Mouse (Mus musculus) megakaryocyte progenitor cell, adult 5-6 weeks (primary cell): Measurements from ENCODE around the gene Ank3. TPM values are rescaled to one million over a fixed set of nuclear protein-coding genes. Genes with fewer than 3 reads are reported as not detected.

Experiments
- ATAC-seq: replicated peaks from 2 replicates; pipeline ENCODE4 v1.8.0; 2016; ENCODE audit warnings: mild to moderate bottlenecking, moderate TSS enrichment, inconsistent platforms; ENCODE audit not compliant: poor library complexity
- total RNA-seq, 2 experiments: library from RNA; stranded (forward) in 1 of 2; stranded (reverse) in 1 of 2; fragments of 157-497, 149-512 nt in 1 of 2; fragments of 200-1000 nt in 1 of 2; gene quantifications; 2 replicates each; pipeline versions ENCODE4 v1.2.3 to v1.2.4; 2015 to 2017

Ank3 gene
- total RNA-seq, 2 experiments from 2014 or later = 0.25 TPM; not detected in 1

DNA sequence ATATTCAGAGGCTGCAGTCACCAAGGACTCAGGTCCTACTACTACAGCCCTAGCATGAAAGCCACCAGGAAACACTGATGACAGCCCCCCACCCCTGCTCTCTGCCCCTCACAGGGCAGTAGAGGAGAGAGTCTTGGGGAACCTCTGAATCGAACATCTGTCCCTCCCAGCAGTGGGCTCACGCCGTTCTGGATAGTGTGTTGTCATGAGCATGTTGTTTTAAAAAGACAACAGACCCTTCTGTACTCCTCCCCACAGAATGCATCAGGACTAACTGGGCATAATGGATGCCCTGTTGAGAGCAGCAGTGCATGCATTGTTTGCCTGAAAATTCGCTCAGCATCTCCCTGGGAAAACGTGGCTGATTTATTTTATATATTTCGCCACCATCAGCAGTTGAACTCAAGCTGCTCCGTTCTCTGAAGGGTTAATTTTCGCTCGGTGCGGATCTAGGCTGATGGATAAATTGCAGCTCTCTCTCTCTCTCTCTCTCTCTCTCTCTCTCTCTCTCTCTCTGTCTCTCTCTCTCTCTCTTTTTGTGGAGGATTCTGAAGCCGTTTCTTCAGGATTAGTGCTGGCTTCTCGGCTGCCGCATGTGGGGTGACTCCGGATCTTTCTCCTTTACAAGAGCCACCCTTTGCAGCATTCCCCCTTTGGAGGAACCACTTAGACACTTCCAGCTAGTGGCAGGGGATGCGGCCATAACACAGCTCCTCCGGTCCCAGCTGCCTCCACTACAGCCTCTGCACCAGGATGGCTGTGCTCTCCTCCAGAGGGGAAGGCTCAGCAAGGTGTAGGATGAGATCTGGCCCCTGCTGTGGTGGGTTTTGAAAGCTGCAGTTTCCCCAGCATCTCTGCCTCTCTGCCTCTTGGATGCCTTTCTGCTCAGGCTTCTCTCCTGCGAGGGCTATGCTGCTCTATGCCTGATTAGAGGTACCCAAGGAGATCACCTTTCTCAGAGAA lies 307.5 kb downstream of the Ank3 start:
- no peak for ATAC-seq

- no peak for ATAC-seq
Measured at GRCm38 (mm10) chr10:69706851-69707788, 308.5 kb downstream of the Ank3 start.

- ATAC-seq = no peak
Measured at GRCm38 (mm10) chr10:69707844-69708550, 309.4 kb downstream of the Ank3 start.

- ATAC-seq = no peak
Measured at GRCm38 (mm10) chr10:69709631-69710030, 311.1 kb downstream of the Ank3 start.

- no peak for ATAC-seq
Measured at GRCm38 (mm10) chr10:69710802-69711201, 312.2 kb downstream of the Ank3 start.

DNA sequence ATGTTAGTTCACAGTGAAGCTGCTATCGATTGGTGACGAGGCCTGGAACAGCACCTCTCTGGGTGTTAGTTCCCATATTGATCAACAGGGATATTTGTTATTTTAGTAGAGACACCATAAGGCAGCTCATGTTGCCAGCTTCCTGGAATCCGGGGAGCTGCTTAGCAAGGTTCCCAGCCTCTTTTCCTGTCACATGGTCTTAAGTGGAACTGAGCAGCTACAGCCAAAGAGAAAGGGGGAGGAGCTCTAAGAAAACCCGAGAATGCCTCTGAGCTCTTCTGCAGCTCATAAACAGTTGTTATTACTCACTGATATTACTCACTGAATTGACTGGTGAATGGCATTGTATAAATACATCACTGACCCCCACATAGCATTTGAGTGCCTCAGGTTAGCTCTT lies 318.3 kb downstream of the Ank3 start:
- ATAC-seq = no peak

- ATAC-seq = no peak
Measured at GRCm38 (mm10) chr10:69719421-69719820, 320.8 kb downstream of the Ank3 start.

DNA sequence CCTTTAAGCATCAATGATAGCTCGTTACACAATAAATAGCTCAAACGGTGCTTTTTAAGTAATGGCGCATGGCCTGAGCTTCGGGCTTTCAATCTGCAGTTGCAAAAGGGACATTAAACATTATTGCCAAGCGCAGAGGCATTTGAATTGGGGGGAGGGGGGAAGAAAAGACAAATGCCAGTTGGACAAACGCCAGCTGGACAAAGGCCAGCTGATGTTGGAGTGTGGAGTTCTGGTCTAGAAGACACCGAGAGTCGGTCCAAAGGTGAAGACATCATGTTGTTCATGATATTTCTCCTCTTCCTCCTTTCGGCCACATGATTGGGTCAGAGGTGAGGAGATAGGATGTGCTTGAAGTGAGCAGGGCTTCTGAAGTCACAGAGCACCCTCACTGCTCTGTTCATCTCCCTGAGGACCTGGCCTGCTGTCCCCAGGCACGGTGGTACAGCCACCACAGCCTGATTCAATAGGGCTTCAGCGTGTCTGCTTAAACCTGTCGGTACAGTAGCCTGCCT lies 321.4 kb downstream of the Ank3 start:
- ATAC-seq = no peak

DNA sequence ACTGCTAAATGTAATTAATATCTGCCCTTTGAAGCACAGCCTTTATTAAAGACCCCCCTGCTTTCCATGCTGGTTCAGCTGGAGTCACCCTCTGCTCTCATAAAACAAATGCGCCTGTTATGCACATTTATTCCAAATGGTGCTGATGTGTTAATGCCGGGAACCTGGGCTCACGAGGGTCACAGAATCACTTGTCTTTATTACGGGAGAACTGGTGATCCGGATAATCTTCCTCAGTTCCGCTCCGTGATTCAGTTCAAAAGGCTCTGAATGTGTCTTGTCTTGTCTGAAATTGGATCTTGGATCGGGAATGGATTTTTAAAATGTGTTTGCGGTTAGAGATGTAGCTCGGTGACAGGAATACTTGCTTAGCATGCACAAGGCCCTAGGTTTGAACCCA lies 321.9 kb downstream of the Ank3 start:
- ATAC-seq = no peak

GRCm38 (mm10) chr10:69720899-69721490 lies 322.4 kb downstream of the Ank3 start:
- ATAC-seq = no peak

GRCm38 (mm10) chr10:69724159-69724558 lies 325.6 kb downstream of the Ank3 start:
- no peak for ATAC-seq

GRCm38 (mm10) chr10:69725078-69725477 lies 326.5 kb downstream of the Ank3 start:
- no peak for ATAC-seq

GRCm38 (mm10) chr10:69726265-69726664 lies 327.7 kb downstream of the Ank3 start:
- no peak for ATAC-seq

DNA sequence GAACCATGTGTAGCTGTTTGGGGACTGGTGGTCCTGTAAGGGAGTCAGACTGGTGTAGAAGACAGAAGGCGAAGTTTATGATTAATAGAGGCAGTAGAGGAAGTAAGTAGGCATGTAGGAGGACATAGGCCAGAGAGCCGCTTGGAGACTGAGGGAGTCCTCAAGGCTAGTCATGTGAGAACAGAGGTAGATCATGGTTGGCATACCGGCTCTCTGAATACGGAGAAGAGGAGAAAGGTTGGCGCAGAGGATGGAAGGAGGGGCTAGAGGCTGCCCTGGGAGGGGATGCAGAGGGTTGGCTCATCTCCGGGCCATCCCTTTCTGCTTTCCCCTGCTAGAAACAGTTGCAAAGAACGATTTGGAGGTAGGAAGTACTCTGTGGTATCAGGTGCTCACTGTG lies 328.2 kb downstream of the Ank3 start:
- no peak for ATAC-seq

DNA sequence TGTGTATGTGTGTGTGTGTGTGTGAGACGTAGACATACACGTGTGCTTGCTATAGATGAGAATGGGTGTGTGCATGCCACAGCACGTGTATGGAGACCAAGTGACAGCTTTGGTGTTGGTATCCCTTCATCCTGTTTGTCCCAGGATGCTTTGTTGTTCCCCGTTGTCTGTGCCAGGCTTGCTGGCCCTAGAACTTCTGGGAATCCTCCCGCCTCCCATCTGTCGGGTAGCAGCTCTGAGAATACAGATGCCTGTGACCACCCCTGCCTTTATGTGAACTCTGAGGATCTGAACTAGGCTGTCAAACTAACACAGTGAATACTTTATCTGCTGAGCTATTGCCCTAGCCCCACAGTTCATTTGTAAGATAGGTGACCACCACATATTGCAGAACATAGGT lies 330.3 kb downstream of the Ank3 start:
- no peak for ATAC-seq

- no peak for ATAC-seq
Measured at GRCm38 (mm10) chr10:69730351-69730871, 331.8 kb downstream of the Ank3 start.

DNA sequence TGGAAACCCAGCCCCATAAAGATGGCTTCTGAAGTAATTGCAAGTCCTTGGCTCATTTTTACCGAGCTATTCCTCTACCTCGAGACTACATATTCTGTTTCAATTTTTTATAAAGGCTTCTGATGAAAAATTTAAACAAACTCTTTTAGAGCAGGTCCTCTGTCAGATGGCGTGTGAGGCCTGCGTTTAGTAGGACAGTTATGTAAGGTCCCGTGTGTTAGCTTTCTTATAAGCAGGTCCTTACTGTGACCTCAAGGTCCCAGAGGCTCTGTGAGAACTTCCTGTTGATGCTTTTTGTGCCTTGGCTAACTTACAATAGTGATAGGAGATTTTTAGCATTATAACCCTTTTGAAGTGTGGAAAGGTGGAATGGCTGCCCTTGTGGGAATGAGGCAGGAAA lies 332.8 kb downstream of the Ank3 start:
- no peak for ATAC-seq

DNA sequence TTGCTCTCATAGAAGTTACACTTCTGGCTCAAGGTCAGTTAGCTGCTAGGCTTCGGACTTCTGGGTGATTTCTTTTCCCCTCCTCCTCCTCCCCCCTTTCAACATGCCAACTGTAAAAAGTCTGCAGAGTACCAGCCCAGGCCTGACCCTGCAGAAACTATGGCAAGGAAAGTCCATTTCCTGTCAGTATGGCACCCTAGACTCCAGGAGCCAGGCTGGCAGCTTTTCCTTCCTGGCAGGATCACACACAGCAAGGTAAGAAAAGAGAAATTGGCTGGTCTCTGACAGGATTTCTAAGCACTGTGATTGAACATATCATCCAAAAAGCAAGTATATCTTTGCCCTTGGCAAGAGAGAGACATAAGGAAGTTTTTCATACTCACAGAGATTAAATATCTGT lies 333.3 kb downstream of the Ank3 start:
- ATAC-seq = no peak

DNA sequence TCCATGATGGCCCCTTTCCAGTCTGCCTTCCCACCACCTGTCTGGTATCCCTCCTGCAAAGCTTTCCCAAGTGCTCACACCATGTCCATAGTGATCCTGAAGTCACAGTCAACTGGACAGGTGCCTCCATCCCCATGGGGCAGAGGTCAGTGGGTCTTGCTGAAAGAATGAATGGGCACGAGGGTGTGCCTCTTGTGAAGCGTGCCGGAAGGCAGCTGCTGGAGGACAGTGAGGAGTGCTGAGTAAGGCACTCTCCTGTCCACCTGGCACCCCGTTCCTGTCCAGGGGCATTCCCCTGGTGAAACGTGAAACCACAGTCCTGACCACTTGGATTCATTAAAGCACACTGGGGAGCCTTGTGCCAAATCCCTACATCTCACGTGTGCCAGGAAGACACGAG lies 337.7 kb downstream of the Ank3 start:
- no peak for ATAC-seq

DNA sequence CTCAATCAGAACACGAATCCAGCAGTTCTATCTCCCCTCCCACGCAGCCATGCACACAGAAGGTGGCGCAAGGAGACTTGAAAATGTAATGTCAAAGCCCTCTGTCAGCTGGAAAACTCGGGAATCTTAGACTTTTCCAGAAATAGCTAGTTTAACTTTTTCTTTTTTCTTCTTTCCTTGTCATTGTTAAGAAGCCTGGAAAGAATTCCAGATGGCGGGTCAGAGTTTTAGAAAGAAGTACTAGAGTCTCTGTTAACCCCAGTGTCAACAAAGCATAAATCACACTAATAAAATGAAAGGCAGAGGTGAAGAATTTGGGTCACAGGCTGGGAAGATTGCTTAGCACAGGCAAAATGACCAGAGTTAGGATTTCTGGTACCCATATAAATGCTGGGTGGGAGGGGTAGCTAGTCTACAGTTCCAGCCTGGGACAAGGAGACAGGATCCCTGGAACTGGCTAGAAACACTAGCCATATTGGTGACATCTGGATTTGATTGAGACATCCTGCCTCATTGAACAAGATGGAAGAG lies 340.2 kb downstream of the Ank3 start:
- ATAC-seq = no peak
